Mouse (Mus musculus) small intestine, adult 2 months (tissue): Measurements from ENCODE around the gene Kpnb1. TPM values are rescaled to one million over a fixed set of nuclear protein-coding genes. Genes with fewer than 3 reads are reported as not detected.
A peak's percentile ranks its signal among the peaks of the same experiment; 100 is the strongest.

Experiments
- H3K27ac ChIP-seq: fragments of 200-500 bp; 2 replicates; pipeline ENCODE4 v1.5.1; 2012; ENCODE audit warnings: low read depth, low read length, control low read depth, inconsistent platforms; ENCODE audit not compliant: insufficient read depth
- H3K27me3 ChIP-seq: fragments of 200-500 bp; 2 replicates; pipeline ENCODE4 v1.6.1; 2012; ENCODE audit warnings: mild to moderate bottlenecking, moderate library complexity, low read length, inconsistent platforms; ENCODE audit not compliant: control insufficient read depth, insufficient read depth
- H3K36me3 ChIP-seq: fragments of 200-500 bp; 2 replicates; pipeline ENCODE4 v1.6.1; 2012; ENCODE audit warnings: mild to moderate bottlenecking, low read length, control low read depth, inconsistent platforms; ENCODE audit not compliant: control insufficient read depth, insufficient read depth
- H3K4me1 ChIP-seq: fragments of 200-500 bp; 2 replicates; pipeline ENCODE4 v1.6.1; 2012; ENCODE audit warnings: low read length, inconsistent platforms, mixed read lengths; ENCODE audit not compliant: control insufficient read depth, insufficient read depth, insufficient read length
- H3K4me3 ChIP-seq: fragments of 200-500 bp; 2 replicates; pipeline ENCODE4 v1.5.1; 2012; ENCODE audit warnings: low read depth, mild to moderate bottlenecking, control low read depth, inconsistent platforms, low read length, moderate library complexity
- CTCF ChIP-seq: fragments of 200-500 bp; IDR thresholded peaks from 2 replicates; pipeline ENCODE4 v1.5.1; 2012; ENCODE audit warnings: low read depth, mild to moderate bottlenecking, control low read depth, inconsistent platforms, low read length, moderate library complexity, mixed read lengths; ENCODE audit not compliant: insufficient replicate concordance, insufficient read length; ENCODE audit errors: extremely low read depth
- POLR2A ChIP-seq: fragments of 200-500 bp; IDR thresholded peaks from 2 replicates; pipeline ENCODE4 v1.6.1; 2012; ENCODE audit warnings: low read depth, mild to moderate bottlenecking, control low read depth, inconsistent platforms, low read length, moderate library complexity
- WGBS: fragments of 180-500 bp; shearing (Covaris S2); methylation state at CpG from one replicate; pipeline ENCODE4 v1.1.7; 2018; 5-methylcytosine and 5-hydroxymethylcytosine counted together
- polyA plus RNA-seq: library from polyadenylated mRNA; depleted of rRNA; stranded (reverse); fragments of >200 nt; gene quantifications from 2 replicates; pipeline ENCODE4 v1.2.3, GENCODE M21; 2012

Kpnb1 gene
- polyA plus RNA-seq, 1 experiment: 13.5 TPM

GRCm38 (mm10) chr11:97149995-97150410 is 37.7 kb downstream of the Kpnb1 start:
- TF ChIP-seq CTCF (no peak), POLR2A (no peak; the same call in 1 of the 2 replicates)
- H3K4me3 ChIP-seq: peak overlapping the region; percentile 76
- peaks cover 8% of the 10 kb centered on the region for H3K4me1 ChIP-seq
- H3K27ac ChIP-seq: peak overlapping the region; percentile 43
- H3K36me3 ChIP-seq: no peaks in the 10 kb centered on the region
- under 1% methylated on average over 14 of the region's 14 CpGs for WGBS
- peaks cover 19% of the 10 kb centered on the region for H3K27me3 ChIP-seq

- TF ChIP-seq POLR2A: no peak
- TF ChIP-seq CTCF: no peak
- H3K27ac ChIP-seq: no peak overlapping the region
- H3K36me3 ChIP-seq: no peaks in the 10 kb centered on the region
- H3K27me3 ChIP-seq: peaks cover 19% of the 10 kb centered on the region
- 53% methylated on average over 9 of the region's 9 CpGs for WGBS
- H3K4me3 ChIP-seq: peak overlapping the region; percentile 28
- peaks cover 8% of the 10 kb centered on the region for H3K4me1 ChIP-seq
These were observed 38.7 kb downstream of the Kpnb1 start for GRCm38 (mm10) chr11:97149026-97149425.

GRCm38 (mm10) chr11:97148591-97148990 is 39.1 kb downstream of the Kpnb1 start:
- Histone ChIP-seq H3K4me3 (peak overlapping the region; percentile 28), H3K27ac (no peak overlapping the region), H3K27me3 (peaks cover 19% of the 10 kb centered on the region), H3K36me3 (no peaks in the 10 kb centered on the region), H3K4me1 (peaks cover 8% of the 10 kb centered on the region)
- 30% methylated on average over 12 of the region's 12 CpGs for WGBS
- TF ChIP-seq CTCF: no peak
- TF ChIP-seq POLR2A: no peak

GRCm38 (mm10) chr11:97147333-97147732 is 40.3 kb downstream of the Kpnb1 start:
- Histone ChIP-seq H3K4me3 (no peak overlapping the region), H3K27ac (no peak overlapping the region), H3K4me1 (peaks cover 8% of the 10 kb centered on the region), H3K27me3 (peaks cover 18% of the 10 kb centered on the region), H3K36me3 (no peaks in the 10 kb centered on the region)
- WGBS: 76% methylated on average over 8 of the region's 8 CpGs
- TF ChIP-seq CTCF: no peak
- no peak for TF ChIP-seq POLR2A

GRCm38 (mm10) chr11:97146724-97147123 is 41.0 kb downstream of the Kpnb1 start:
- H3K27ac ChIP-seq: no peak overlapping the region
- H3K36me3 ChIP-seq: no peaks in the 10 kb centered on the region
- peaks cover 13% of the 10 kb centered on the region for H3K27me3 ChIP-seq
- WGBS: 5% methylated on average over 8 of the region's 8 CpGs
- no peak overlapping the region for H3K4me3 ChIP-seq
- TF ChIP-seq POLR2A (no peak), CTCF (peak; percentile 94; the same call in 1 of the 2 replicates)
- H3K4me1 ChIP-seq: peaks cover 8% of the 10 kb centered on the region

- Histone ChIP-seq H3K4me1 (peaks cover 6% of the 10 kb centered on the region; the same call in 1 of the 2 replicates), H3K27me3 (peaks cover 6% of the 10 kb centered on the region), H3K4me3 (no peak overlapping the region), H3K36me3 (no peaks in the 10 kb centered on the region), H3K27ac (no peak overlapping the region)
- TF ChIP-seq POLR2A (no peak), CTCF (no peak)
- WGBS: 67% methylated on average over 9 of the region's 9 CpGs
These were observed 41.7 kb downstream of the Kpnb1 start for GRCm38 (mm10) chr11:97145951-97146350.

- Histone ChIP-seq H3K36me3 (no peaks in the 10 kb centered on the region), H3K27ac (no peak overlapping the region)
- 84% methylated on average over 2 of the region's 2 CpGs for WGBS
These were observed 42.4 kb downstream of the Kpnb1 start for GRCm38 (mm10) chr11:97145320-97145719.

More at GRCm38 (mm10) chr11:97145320-97145719, 42.4 kb downstream of the Kpnb1 start:
- H3K4me3 ChIP-seq: no peak overlapping the region
- peaks cover 3% of the 10 kb centered on the region; the same call in 1 of the 2 replicates for H3K4me1 ChIP-seq
- peaks cover under 1% of the 10 kb centered on the region; the same call in 1 of the 2 replicates for H3K27me3 ChIP-seq
- TF ChIP-seq CTCF (no peak), POLR2A (no peak)
